Mouse (Mus musculus): ENCODE data around the gene Ntf5.

DNA sequence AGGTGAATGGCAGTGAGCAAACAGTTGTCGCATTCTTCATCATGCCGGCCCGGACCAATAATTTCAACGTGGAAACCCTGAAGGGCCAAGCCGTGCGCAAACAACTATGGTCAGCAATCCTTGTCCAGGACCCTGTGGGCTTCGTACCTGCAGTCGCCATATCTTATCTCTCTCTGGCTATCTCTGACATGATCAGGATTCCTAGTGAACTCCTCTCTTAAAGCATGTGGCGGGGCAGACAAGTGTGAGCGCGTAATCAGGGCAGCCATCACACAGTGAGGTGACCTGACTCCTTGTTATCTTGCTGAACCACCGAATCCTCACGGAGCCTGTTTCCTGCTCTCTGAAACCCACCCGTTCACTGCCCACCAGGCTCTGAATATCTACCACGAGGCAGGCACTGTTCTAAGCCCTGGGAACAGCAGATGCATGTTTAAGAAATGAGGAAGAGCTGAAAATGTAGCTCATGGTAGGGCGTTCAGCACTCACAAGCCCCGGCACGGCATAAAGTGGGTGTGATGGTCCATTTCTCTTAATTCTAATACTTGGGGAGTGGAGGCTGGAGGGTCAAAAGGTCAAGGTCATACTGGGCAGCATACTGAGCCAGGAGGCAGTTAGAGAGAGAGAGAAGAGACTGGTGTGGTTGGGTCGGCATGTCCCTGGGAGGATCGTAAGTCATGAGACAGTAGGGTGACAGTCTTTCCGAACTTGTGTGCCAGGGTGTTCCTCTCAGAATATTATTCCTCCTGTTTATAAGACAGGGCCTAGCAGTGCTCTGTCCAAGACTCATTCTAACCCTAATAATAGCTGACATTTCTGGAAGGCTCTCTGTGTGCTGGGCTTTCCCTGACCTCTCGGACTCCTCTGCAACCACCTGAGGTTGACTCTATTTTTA, 30.3 kb downstream of the Ntf5 start:
- no peak for TF ChIP-seq CTCF (conservative IDR thresholded peaks at IDR 0.05 in 1 of 2, IDR thresholded peaks at IDR 0.05 in 1 of 2; ENCODE audit: low read depth in 2 of 2, low read length in 2 of 2)
- no peak for TF ChIP-seq POLR2A (IDR thresholded peaks at IDR 0.05; ENCODE audit: low read depth, low read length)
- no peak for TF ChIP-seq CHD1 (IDR thresholded peaks at IDR 0.05; ENCODE audit: low read depth, low read length)
- no peak for TF ChIP-seq USF2 (conservative IDR thresholded peaks at IDR 0.05; ENCODE audit: low read depth, low read length)
- no peak for TF ChIP-seq SIN3A (IDR thresholded peaks at IDR 0.05; ENCODE audit: low read length)
- no peak for TF ChIP-seq EP300 (IDR thresholded peaks at IDR 0.05; ENCODE audit: low read length)
- TF ChIP-seq RAD21 (IDR thresholded peaks at IDR 0.05; ENCODE audit: low read depth, low read length): no peak
- no peak for TF ChIP-seq POLR2AphosphoS2 (IDR thresholded peaks at IDR 0.05; ENCODE audit: low read depth, low read length)
- no peak for TF ChIP-seq USF1 (IDR thresholded peaks at IDR 0.05; ENCODE audit: low read depth, low read length)
- no peak for TF ChIP-seq ETS1 (conservative IDR thresholded peaks at IDR 0.05; ENCODE audit: low read depth, low read length)
- TF ChIP-seq MYC (IDR thresholded peaks at IDR 0.05; ENCODE audit: low read depth, low read length): no peak

All from CH12.LX (cell line).